In the genomic region with DNA sequence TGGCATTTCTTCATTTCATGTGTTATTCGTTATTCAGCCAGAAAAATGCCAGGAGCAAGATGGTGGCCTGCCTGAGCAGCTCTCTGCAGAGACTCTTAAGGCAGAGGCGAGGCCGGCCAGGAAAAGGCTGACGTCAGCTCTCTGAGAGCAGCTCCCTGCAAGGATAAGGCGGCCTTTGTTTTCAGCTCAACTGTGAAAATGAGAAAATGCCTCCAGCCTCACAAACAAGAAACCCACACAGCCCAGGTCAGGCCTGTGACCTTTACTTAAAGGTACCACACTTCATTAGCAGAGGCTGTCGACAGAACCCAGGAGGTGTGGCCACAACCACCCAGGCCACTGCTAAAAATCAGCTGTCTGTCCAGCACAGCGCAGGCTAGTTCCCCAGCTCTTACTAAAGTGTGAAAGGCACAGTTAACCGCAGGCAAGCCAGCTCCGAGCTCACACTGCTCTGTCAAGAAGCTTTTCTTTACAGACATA, we compare ENCODE assay signal across 8 mouse cellular contexts.
DNase-seq lines count a peak whose midpoint lies in the region; ATAC-seq and TF ChIP-seq lines count a peak whose summit lies in the region.

No protein-coding gene starts in this region.

- TF ChIP-seq POLR2A in brain, embryonic 14.5 days (IDR thresholded peaks at IDR 0.05; ENCODE audit: borderline replicate concordance, extremely low read depth, insufficient read depth, insufficient read length, poor library complexity, severe bottlenecking), result no peak
- no peak for TF ChIP-seq POLR2A in olfactory bulb, adult 2 months (IDR thresholded peaks at IDR 0.05; ENCODE audit: insufficient read depth, low read depth, low read length)

- H3K4me2 ChIP-seq in hindbrain, embryonic 13.5 days, result peak overlapping the region; percentile 33
- H3K4me2 ChIP-seq in lung, embryonic 16.5 days (ENCODE audit: low read depth, low read length), result peak overlapping the region; percentile 21; the same call in 1 of the 2 replicates

- H3K4me3 ChIP-seq in hindbrain, embryonic 13.5 days, result no peak overlapping the region
- 0 out of 2 replicates have a peak overlapping the region, but pooled peaks have one; percentile 1 for H3K4me3 ChIP-seq in lung, embryonic 16.5 days (ENCODE audit: low read length)
- H3K4me3 ChIP-seq in olfactory bulb, adult 2 months (ENCODE audit: insufficient read depth, low read depth, low read length), result no peak overlapping the region

- H3K27me3 ChIP-seq in hindbrain, embryonic 13.5 days, result no peaks in the 10 kb centered on the region
- H3K27me3 ChIP-seq in lung, embryonic 16.5 days (ENCODE audit: control insufficient read depth, insufficient read depth, low read depth, low read length), result no peaks in the 10 kb centered on the region

- peak; percentile 83 for ATAC-seq in hindbrain, embryonic 13.5 days (ENCODE audit: low FRiP score)
- ATAC-seq in lung, embryonic 16.5 days (ENCODE audit: low read depth), result peak; percentile 87

- H3K4me1 ChIP-seq in hindbrain, embryonic 13.5 days (replicated peaks), result peaks cover 93% of the 10 kb centered on the region
- peaks cover 87% of the 10 kb centered on the region for H3K4me1 ChIP-seq in lung, embryonic 16.5 days (replicated peaks; ENCODE audit: control insufficient read depth, insufficient read depth, low read length)
- H3K4me1 ChIP-seq in olfactory bulb, adult 2 months (ENCODE audit: control insufficient read depth, insufficient read depth, low read length), result peaks cover 57% of the 10 kb centered on the region

- TF ChIP-seq CTCF in brain, embryonic 14.5 days (IDR thresholded peaks at IDR 0.05; ENCODE audit: borderline replicate concordance, extremely low read depth, insufficient read depth, insufficient read length), result no peak
- TF ChIP-seq CTCF in olfactory bulb, adult 2 months (IDR thresholded peaks at IDR 0.05; ENCODE audit: insufficient read depth, low read depth, low read length), result no peak

- H3K9me3 ChIP-seq in hindbrain, embryonic 13.5 days, result no peaks in the 10 kb centered on the region
- no peaks in the 10 kb centered on the region for H3K9me3 ChIP-seq in lung, embryonic 16.5 days (ENCODE audit: control insufficient read depth, low read length)

- DNase-seq in NIH3T3 (ENCODE audit: low read depth), result peak; percentile 80
- peak; percentile 98 for DNase-seq in brain, embryonic 14.5 days (ENCODE audit: low read depth)
- peak; percentile 74 to 76 for DNase-seq in frontal cortex, postnatal 10 days (ENCODE audit: low spot score in 2 of 2)
- peak; percentile 88 for DNase-seq in layer of hippocampus, adult 9-11 months
- DNase-seq in spleen, adult 18-20 months, result no peak

- peak overlapping the region; percentile 67 for H3K9ac ChIP-seq in hindbrain, embryonic 13.5 days
- H3K9ac ChIP-seq in lung, embryonic 16.5 days (ENCODE audit: low read length), result peak overlapping the region; percentile 61

- 2% methylated on average over 9 of the region's 9 CpGs for WGBS in hindbrain, embryonic 13.5 days
- 5% methylated on average over 9 of the region's 9 CpGs for WGBS in lung, embryonic 16.5 days
- WGBS in olfactory bulb, adult 2 months, result 8% methylated on average over 9 of the region's 9 CpGs

- peak overlapping the region; percentile 97 for H3K27ac ChIP-seq in hindbrain, embryonic 13.5 days
- H3K27ac ChIP-seq in lung, embryonic 16.5 days (ENCODE audit: low read length), result peak overlapping the region; percentile 96
- peak overlapping the region; percentile 94 for H3K27ac ChIP-seq in olfactory bulb, adult 2 months (ENCODE audit: insufficient read depth, low read depth, low read length)

- 0 out of 2 replicates have a peak, but pooled peaks cover 5% of the 10 kb centered on the region for H3K36me3 ChIP-seq in hindbrain, embryonic 13.5 days
- H3K36me3 ChIP-seq in lung, embryonic 16.5 days (ENCODE audit: control insufficient read depth, insufficient read depth, low read length), result peaks cover 8% of the 10 kb centered on the region

Comparison
In these comparisons a context has a peak if more than half of its experiments do, and no peak if none do; other contexts are left out.
1. DNase-seq: peak in NIH3T3 (single experiment), brain, embryonic 14.5 days (single experiment), frontal cortex, postnatal 10 days (2 of 2) and layer of hippocampus, adult 9-11 months (single experiment); none in spleen, adult 18-20 months (0 of 2).
2. Peak in every context shown above with its lines, with median percentiles within 50 percentile points of each other: H3K27ac ChIP-seq.